Mouse (Mus musculus) liver, embryonic 11.5 days (tissue): ENCODE data around the gene Spdye4b. TPM values are rescaled to one million over a fixed set of nuclear protein-coding genes. Genes with fewer than 3 reads are reported as not detected.
"Not testable (repeated sequence)": the region's sequence is repeated elsewhere in the genome, so short reads cannot be mapped to it uniquely, and the experiment has no call there.

Experiments used
- ATAC-seq: fragments of 200-750 bp; cut with Nextera tagmentation; replicated peaks from 2 replicates; pipeline ENCODE4 v1.8.0; 2017; ENCODE audit warnings: moderate number of reproducible peaks, mild to moderate bottlenecking, moderate TSS enrichment, moderate library complexity; ENCODE audit not compliant: low FRiP score
- DNase-seq: peaks from one replicate; pipeline ENCODE4 v3.0.0-alpha.2; 2017; ENCODE audit warnings: low spot score
- H3K27ac ChIP-seq: fragments of 300-500 bp; sonication (generic); 2 replicates; pipeline ENCODE4 v1.5.1; 2014; ENCODE audit warnings: mild to moderate bottlenecking, low read depth, low read length, control low read depth
- H3K27me3 ChIP-seq: fragments of 300-500 bp; sonication (generic); replicated peaks from 2 replicates; pipeline ENCODE4 v1.6.1; 2014; ENCODE audit warnings: low read length, mixed read lengths; ENCODE audit not compliant: control insufficient read depth, insufficient read depth
- H3K36me3 ChIP-seq: fragments of 300-500 bp; sonication (generic); 2 replicates; pipeline ENCODE4 v1.6.1; 2014; ENCODE audit warnings: mild to moderate bottlenecking, low read length, moderate library complexity, mixed read lengths; ENCODE audit not compliant: control insufficient read depth, insufficient read depth
- H3K4me1 ChIP-seq: fragments of 300-500 bp; sonication (generic); replicated peaks from 2 replicates; pipeline ENCODE4 v1.6.1; 2014; ENCODE audit warnings: low read length, mixed read lengths; ENCODE audit not compliant: control insufficient read depth, insufficient read depth
- H3K4me2 ChIP-seq: fragments of 300-500 bp; sonication (generic); 2 replicates; pipeline ENCODE4 v1.6.1; 2014; ENCODE audit warnings: mild to moderate bottlenecking, control low read depth, moderate library complexity
- H3K4me3 ChIP-seq: fragments of 300-500 bp; sonication (generic); 2 replicates; pipeline ENCODE4 v1.5.1; 2014; ENCODE audit warnings: low read depth, low read length, control low read depth
- H3K9ac ChIP-seq: fragments of 300-500 bp; sonication (generic); 2 replicates; pipeline ENCODE4 v1.6.1; 2014; ENCODE audit warnings: low read depth, low read length, control low read depth
- H3K9me3 ChIP-seq: fragments of 300-500 bp; sonication (generic); 2 replicates; pipeline ENCODE4 v1.6.1; 2016; ENCODE audit warnings: low read length, inconsistent platforms, mixed read lengths; ENCODE audit not compliant: control insufficient read depth
- WGBS: fragments of 180-500 bp; shearing (Covaris S2); extraction: QIAGEN DNeasy Blood & Tissue Kit; methylation state at CpG from one replicate; pipeline ENCODE4 v1.1.7; 2014; 5-methylcytosine and 5-hydroxymethylcytosine counted together
- polyA plus RNA-seq: library from polyadenylated mRNA; unstranded; fragments of >200 nt; fragmentation: Nextera tagmentation; extraction: Ambion mirVana; gene quantifications from 2 replicates; pipeline ENCODE4 v1.2.1, GENCODE M21; 2014

Gene Spdye4b
- polyA plus RNA-seq: 0.21 TPM in 1 of 2 replicates, not detected in the other

GRCm38 (mm10) chr5:143180255-143181076 is at the start of gene Spdye4b, which contains the start of gene Rbak:
Spdye4b (plus strand) TSS chr5:143181017.
Rbak (minus strand) TSS chr5:143180775.
- H3K4me2 ChIP-seq: peak within 1 kb of the TSS; percentile 80
- peaks cover 4% of the 10 kb centered on the region for H3K9me3 ChIP-seq
- H3K27me3 ChIP-seq: no peaks in the 10 kb centered on the region
- peaks cover 10% of the 10 kb centered on the region for H3K4me1 ChIP-seq
- peak within 1 kb of the TSS; percentile 40 for H3K27ac ChIP-seq
- DNase-seq: peak; percentile 88
- peak within 1 kb of the TSS; percentile 80 for H3K9ac ChIP-seq
- H3K36me3 ChIP-seq: peaks cover 24% of the 10 kb centered on the region
- peak; percentile 90 for ATAC-seq
- WGBS: 1% methylated on average over 58 of the region's 58 CpGs
- H3K4me3 ChIP-seq: peak within 1 kb of the TSS; percentile 71

- no peaks in the 10 kb centered on the region for H3K36me3 ChIP-seq
- DNase-seq (no peak), ATAC-seq (no peak)
- H3K27me3 ChIP-seq: peaks cover 8% of the 10 kb centered on the region; the same call in 1 of the 2 replicates
- no peak overlapping the region for H3K27ac ChIP-seq
- H3K4me1 ChIP-seq: peaks cover 5% of the 10 kb centered on the region; the same call in 1 of the 2 replicates
- H3K9me3 ChIP-seq: peaks cover 7% of the 10 kb centered on the region; the same call in 1 of the 2 replicates
- no peak overlapping the region for H3K4me2 ChIP-seq
- no peak overlapping the region for H3K4me3 ChIP-seq
- no peak overlapping the region for H3K9ac ChIP-seq
- 30% methylated on average over 13 of the region's 13 CpGs for WGBS
These were observed 47.8 kb upstream of the Spdye4b start for GRCm38 (mm10) chr5:143132935-143133514.

- not testable (repeated sequence) for H3K4me3 ChIP-seq, H3K9me3 ChIP-seq, H3K36me3 ChIP-seq, H3K9ac ChIP-seq, H3K4me1 ChIP-seq, H3K27ac ChIP-seq, H3K27me3 ChIP-seq, DNase-seq, H3K4me2 ChIP-seq, ATAC-seq
- 73% methylated on average over 3 of the region's 6 CpGs for WGBS
These were observed 46.4 kb upstream of the Spdye4b start for GRCm38 (mm10) chr5:143134216-143135010.

- DNase-seq: no peak
- peaks cover 5% of the 10 kb centered on the region; the same call in 1 of the 2 replicates for H3K4me1 ChIP-seq
These were observed 45.8 kb upstream of the Spdye4b start for GRCm38 (mm10) chr5:143135042-143135441.

GRCm38 (mm10) chr5:143137580-143137979 is 43.2 kb upstream of the Spdye4b start:
- peaks cover 4% of the 10 kb centered on the region; the same call in 1 of the 2 replicates for H3K4me1 ChIP-seq
- no peak overlapping the region for H3K27ac ChIP-seq
- ATAC-seq (peak; percentile 26), DNase-seq (no peak)
- 79% methylated on average over 13 of the region's 13 CpGs for WGBS
- no peaks in the 10 kb centered on the region for H3K36me3 ChIP-seq
- H3K9ac ChIP-seq: no peak overlapping the region
- H3K4me3 ChIP-seq: no peak overlapping the region
- H3K4me2 ChIP-seq: no peak overlapping the region
- no peaks in the 10 kb centered on the region for H3K9me3 ChIP-seq
- H3K27me3 ChIP-seq: no peaks in the 10 kb centered on the region; the same call in 1 of the 2 replicates

More at GRCm38 (mm10) chr5:143135042-143135441, 45.8 kb upstream of the Spdye4b start:
- Histone ChIP-seq H3K4me3 (no peak overlapping the region), H3K4me2 (no peak overlapping the region), H3K9me3 (peaks cover 5% of the 10 kb centered on the region; the same call in 1 of the 2 replicates), H3K27ac (no peak overlapping the region), H3K9ac (no peak overlapping the region), H3K36me3 (no peaks in the 10 kb centered on the region), H3K27me3 (no peaks in the 10 kb centered on the region; the same call in 1 of the 2 replicates)
- no peak for ATAC-seq
- 66% methylated on average over 7 of the region's 7 CpGs for WGBS

- no peak within 1 kb of the TSS for H3K9ac ChIP-seq
- peaks cover 2% of the 10 kb centered on the region; the same call in 1 of the 2 replicates for H3K27me3 ChIP-seq
These were observed 33.3 kb upstream of the Spdye4b start, which contains the start of gene Olfr718-ps1 for GRCm38 (mm10) chr5:143147481-143147880. Olfr718-ps1 (minus strand) TSS chr5:143147581.

GRCm38 (mm10) chr5:143148661-143149060 is 32.2 kb upstream of the Spdye4b start:
- Histone ChIP-seq H3K4me3 (no peak overlapping the region), H3K27ac (no peak overlapping the region), H3K9me3 (peaks cover 2% of the 10 kb centered on the region), H3K4me2 (no peak overlapping the region), H3K9ac (no peak overlapping the region), H3K27me3 (peaks cover 2% of the 10 kb centered on the region; the same call in 1 of the 2 replicates), H3K4me1 (no peaks in the 10 kb centered on the region), H3K36me3 (no peaks in the 10 kb centered on the region)
- WGBS: 82% methylated on average over 5 of the region's 5 CpGs
- ATAC-seq (no peak), DNase-seq (no peak)

More at GRCm38 (mm10) chr5:143147481-143147880, 33.3 kb upstream of the Spdye4b start, which contains the start of gene Olfr718-ps1:
- Histone ChIP-seq H3K9me3 (peaks cover 2% of the 10 kb centered on the region), H3K4me2 (no peak within 1 kb of the TSS), H3K4me1 (no peaks in the 10 kb centered on the region), H3K27ac (no peak within 1 kb of the TSS), H3K36me3 (no peaks in the 10 kb centered on the region), H3K4me3 (no peak within 1 kb of the TSS)
- no peak for DNase-seq
- ATAC-seq: no peak
- WGBS: 67% methylated on average over 3 of the region's 3 CpGs

GRCm38 (mm10) chr5:143149536-143149935 is 31.3 kb upstream of the Spdye4b start:
- no peak for DNase-seq
- no peak overlapping the region for H3K4me2 ChIP-seq
- H3K36me3 ChIP-seq: no peaks in the 10 kb centered on the region
- peaks cover 1% of the 10 kb centered on the region; the same call in 1 of the 2 replicates for H3K27me3 ChIP-seq
- 85% methylated on average over 2 of the region's 2 CpGs for WGBS
- no peak overlapping the region for H3K4me3 ChIP-seq
- peaks cover 2% of the 10 kb centered on the region for H3K9me3 ChIP-seq
- no peak overlapping the region for H3K27ac ChIP-seq
- no peak for ATAC-seq
- no peaks in the 10 kb centered on the region for H3K4me1 ChIP-seq
- H3K9ac ChIP-seq: no peak overlapping the region
